Mouse (Mus musculus) layer of hippocampus, adult 2 months (tissue): ENCODE measurements at regions not wholly inside any gene's neighbourhood (a gene's known extent, or its start where the extent isn't known, plus 50 kb on each side); places are given as distances from the start of the nearest gene placed in this dataset.

Source experiments
- DNase-seq, 2 experiments: peaks; one replicate each; pipeline ENCODE4 v3.0.0; 2022; ENCODE audit warnings: low spot score in 2 of 2
- H3K27ac ChIP-seq: fragments of 200-600 bp; 2 replicates; pipeline ENCODE4 v1.8.1; 2022
- H3K4me3 ChIP-seq: fragments of 200-600 bp; 2 replicates; pipeline ENCODE4 v1.8.1; 2022; ENCODE audit warnings: mild to moderate bottlenecking
- CTCF ChIP-seq: fragments of 200-600 bp; conservative IDR thresholded peaks from 2 replicates; pipeline ENCODE4 v1.8.1; 2022; ENCODE audit warnings: antibody characterized with exemption, mild to moderate bottlenecking, moderate library complexity

DNA sequence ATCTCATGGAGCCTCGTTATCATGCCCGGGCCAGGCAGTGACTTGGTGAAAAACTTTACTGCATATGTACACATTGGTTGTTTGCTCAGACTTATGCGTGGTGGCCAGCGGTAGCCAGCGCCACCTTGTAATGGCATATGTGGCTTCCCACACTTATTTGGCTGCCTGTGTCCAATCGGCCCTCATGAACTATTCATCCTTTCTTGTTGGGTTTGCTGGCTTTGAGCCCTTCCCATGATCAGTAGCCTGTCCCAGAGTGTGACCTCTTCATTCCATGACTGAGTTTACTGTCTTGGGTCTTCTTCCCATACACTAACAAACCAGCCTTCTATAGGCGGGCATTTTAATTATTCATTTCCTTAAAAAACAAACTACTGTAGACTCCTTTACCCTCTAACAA, 361.9 kb downstream of the Etnk1 start:
- no peak overlapping the region for H3K4me3 ChIP-seq
- no peak overlapping the region for H3K27ac ChIP-seq
- no peak for TF ChIP-seq CTCF
- DNase-seq: no peak

GRCm38 (mm10) chr6:143530372-143531224, 363.6 kb downstream of the Etnk1 start:
- no peak for DNase-seq
- no peak overlapping the region for H3K4me3 ChIP-seq
- no peak overlapping the region for H3K27ac ChIP-seq
- TF ChIP-seq CTCF: no peak

- H3K27ac ChIP-seq: no peak overlapping the region
- H3K4me3 ChIP-seq: no peak overlapping the region
- no peak for TF ChIP-seq CTCF
- DNase-seq: no peak
These were observed 364.5 kb downstream of the Etnk1 start for GRCm38 (mm10) chr6:143531477-143531876.

DNA sequence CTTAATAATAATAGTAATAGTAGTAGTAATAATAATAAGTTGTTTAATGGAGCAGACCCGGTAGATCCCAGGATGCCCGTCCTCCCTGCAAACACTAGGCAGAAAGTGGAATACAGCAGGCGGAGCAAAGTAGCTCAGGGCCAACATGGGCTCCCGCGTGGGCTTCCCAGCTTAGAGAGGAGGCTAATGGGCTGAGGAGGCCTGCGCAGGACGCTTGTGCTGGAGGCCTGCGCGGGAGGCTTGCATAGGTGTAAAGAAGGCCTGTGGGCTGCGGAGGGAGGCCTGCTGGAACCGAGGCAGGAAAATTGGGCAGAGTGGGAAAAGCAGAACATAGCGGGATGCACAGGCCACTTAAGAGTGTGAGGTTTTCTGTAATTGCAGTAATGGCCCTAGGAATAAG, 365.4 kb downstream of the Etnk1 start:
- Histone ChIP-seq H3K27ac (no peak overlapping the region), H3K4me3 (no peak overlapping the region)
- DNase-seq: no peak
- TF ChIP-seq CTCF: no peak

- peak overlapping the region; percentile 49 for H3K4me3 ChIP-seq
- peak overlapping the region; percentile 64 for H3K27ac ChIP-seq
- no peak for TF ChIP-seq CTCF
- DNase-seq: peak in 1 of 2 experiments; percentile 17
These were observed 368.2 kb downstream of the Etnk1 start for GRCm38 (mm10) chr6:143535265-143535664.

DNA sequence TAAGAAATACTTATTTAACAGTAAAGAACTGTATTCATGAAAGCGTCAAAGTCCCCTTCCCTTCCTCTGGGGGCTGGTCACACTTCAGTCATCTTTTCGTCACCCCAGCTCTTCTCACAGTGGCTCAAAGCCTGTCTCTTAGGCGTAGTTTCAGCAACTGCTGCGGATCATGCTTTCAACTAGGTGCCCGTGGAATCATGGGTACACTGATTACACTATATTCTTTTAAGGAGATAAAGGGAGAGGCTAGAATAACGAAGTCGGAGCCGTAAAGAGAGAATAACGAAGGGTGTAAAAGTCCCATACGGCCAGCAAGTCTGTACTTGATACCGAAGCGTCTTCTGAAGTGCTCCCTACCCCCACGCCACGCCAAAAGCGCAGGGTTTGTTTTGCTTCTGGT, 368.7 kb downstream of the Etnk1 start:
- TF ChIP-seq CTCF: no peak
- no peak for DNase-seq
- Histone ChIP-seq H3K27ac (peak overlapping the region; percentile 64), H3K4me3 (peak overlapping the region; percentile 49)

GRCm38 (mm10) chr6:143536525-143537293, 369.7 kb downstream of the Etnk1 start:
- no peak for TF ChIP-seq CTCF
- Histone ChIP-seq H3K27ac (no peak overlapping the region), H3K4me3 (no peak overlapping the region)
- DNase-seq: no peak

DNA sequence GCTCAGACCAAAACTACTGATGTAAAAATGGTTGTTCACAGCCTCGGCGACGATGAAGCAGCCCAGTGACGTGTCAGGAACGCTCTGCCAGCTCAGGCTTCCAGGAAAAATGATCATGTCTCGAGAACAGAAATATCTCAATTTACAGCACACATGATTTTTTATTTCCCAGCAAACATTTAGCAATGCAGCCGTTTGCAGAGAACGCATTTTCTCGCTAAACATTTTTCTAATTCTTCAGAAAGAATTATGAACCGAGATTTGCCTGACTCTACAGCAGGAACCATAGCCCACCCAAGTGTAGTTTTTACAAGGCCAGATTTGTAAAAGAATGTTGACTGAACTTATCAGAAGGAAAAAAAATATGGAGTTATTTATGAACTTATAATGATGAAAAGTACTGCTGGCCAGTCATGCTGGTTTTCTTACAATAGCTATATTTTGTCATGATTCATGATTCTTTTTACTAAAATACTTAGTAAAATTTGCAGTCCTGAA, 380.4 kb downstream of the Etnk1 start:
- Histone ChIP-seq H3K4me3 (no peak overlapping the region), H3K27ac (no peak overlapping the region)
- TF ChIP-seq CTCF: no peak
- no peak for DNase-seq

DNA sequence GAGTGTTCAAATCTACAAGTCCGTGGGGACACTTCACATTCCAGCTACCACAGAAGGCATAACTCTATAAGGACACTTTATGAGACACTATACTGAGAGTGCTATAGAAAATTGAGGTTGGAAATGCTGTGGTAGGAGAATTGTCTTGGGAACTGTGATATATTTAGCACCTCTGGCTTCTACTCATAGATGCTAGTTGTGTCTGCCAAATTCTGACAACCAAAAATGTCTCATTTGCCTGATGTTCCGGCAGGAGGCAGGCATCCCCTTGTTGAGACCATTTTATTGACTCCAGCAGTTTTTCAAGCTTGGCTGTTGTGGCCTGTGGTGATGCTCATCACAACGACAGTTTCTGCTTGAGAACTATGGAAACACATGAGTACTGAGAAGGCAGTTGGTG, 387.9 kb downstream of the Etnk1 start:
- H3K4me3 ChIP-seq: no peak overlapping the region
- TF ChIP-seq CTCF: peak; percentile 55
- peak; percentile 19 to 20 for DNase-seq
- H3K27ac ChIP-seq: no peak overlapping the region

DNA sequence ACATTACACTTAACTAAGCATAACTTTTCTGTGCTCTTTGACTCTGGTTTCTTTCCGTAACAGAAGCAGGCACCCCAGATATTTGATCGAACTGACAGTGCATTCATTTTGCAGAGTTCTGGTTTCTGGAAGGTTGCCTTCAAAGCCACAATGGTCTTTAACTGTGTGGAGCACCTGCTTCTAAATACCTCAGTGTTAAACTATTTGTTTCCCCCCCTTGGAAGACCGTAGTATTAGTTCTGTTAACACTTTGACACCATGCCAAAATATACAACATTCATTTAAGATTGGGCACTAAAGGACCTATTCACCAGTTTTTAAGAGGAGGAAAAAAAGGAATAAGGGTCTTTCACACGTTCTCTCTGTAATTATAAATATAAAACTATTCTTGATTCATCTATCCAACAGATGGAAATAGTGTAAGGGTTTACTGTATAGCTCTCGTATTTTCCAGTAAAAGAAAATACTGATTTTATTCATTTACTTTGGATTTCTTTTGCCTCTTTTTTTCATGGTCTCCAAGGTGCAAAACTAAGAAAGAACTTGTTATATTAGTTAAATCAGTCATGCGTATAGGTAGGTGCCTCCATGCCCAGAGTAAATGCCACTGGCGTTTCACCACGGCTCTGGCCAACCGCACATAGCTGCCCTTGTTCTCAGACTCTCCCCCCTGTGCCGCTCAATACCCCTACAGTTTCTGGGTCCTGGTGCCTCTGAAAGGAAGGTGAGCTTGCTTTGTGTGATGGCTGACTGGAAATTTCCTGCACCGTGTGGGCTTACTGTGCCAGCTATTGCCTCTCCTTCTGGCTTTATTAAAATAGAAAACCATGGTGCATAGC, 391.2 kb downstream of the Etnk1 start:
- DNase-seq: no peak
- TF ChIP-seq CTCF: no peak
- H3K27ac ChIP-seq: no peak overlapping the region
- H3K4me3 ChIP-seq: no peak overlapping the region

DNA sequence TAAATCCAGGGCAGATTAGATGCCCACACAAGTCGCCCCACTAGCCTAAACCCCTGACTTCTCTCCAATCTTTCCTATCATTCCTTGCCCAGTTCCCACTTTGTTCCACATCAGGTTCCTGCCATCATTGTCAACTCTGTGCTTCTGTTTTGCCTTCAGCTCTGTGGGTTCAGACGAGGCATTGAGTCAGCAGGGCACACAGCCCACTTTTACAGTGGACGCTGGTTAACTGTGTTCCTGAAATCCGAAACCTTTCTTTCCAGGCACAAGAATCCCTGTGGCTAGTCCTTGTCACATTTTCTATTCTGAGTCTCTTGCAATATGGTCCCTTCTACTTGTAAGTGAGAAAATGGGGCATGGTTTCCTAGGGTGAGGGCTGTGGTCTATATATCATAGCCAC, 392.3 kb downstream of the Etnk1 start:
- H3K27ac ChIP-seq: no peak overlapping the region
- TF ChIP-seq CTCF: no peak
- no peak for DNase-seq
- no peak overlapping the region for H3K4me3 ChIP-seq

DNA sequence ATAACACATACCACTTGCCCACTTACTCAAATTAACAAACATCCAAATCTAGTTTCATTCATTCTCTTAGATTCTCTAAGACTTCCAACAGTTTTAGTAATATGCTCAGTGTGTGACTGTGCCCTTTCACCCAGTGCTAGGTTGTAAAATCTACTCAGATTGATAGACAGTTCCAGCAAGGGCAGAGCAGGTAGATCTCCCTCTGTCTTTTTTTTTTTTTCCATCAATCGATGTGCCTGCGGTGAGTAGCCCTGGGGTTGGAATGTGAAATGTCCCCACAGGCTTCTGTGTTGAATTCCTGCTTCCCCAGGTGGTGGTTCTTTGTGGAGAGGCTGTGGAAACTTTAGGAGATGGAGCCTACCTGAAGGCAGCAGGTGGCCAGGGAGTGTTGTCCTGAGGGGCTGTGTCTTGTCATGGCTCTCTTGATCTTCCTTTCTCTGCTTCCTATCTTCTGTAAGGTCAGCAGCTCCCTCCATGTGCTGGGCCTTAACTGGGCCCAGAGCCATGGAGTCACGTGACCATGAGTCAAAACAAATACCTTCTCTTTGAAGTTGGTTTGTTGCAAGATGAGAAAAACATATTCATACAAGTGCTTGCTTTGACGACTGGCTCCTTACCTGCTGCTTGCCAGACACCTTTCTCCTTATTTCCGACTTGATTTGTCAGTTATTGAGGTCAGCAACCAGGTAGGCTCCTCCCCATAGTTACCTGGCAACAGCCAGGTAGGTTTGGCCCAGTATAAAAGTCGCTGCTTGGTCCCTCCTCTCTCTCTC, 394.5 kb downstream of the Etnk1 start:
- no peak for DNase-seq
- H3K27ac ChIP-seq: no peak overlapping the region
- no peak overlapping the region for H3K4me3 ChIP-seq
- TF ChIP-seq CTCF: no peak
